Mouse (Mus musculus): ENCODE data around the gene Fgf12.

The Fgf12 gene

GRCm38 (mm10) chr16:28447114-28447455, 305.8 kb downstream of the Fgf12 start:
- no peak for DNase-seq

DNA sequence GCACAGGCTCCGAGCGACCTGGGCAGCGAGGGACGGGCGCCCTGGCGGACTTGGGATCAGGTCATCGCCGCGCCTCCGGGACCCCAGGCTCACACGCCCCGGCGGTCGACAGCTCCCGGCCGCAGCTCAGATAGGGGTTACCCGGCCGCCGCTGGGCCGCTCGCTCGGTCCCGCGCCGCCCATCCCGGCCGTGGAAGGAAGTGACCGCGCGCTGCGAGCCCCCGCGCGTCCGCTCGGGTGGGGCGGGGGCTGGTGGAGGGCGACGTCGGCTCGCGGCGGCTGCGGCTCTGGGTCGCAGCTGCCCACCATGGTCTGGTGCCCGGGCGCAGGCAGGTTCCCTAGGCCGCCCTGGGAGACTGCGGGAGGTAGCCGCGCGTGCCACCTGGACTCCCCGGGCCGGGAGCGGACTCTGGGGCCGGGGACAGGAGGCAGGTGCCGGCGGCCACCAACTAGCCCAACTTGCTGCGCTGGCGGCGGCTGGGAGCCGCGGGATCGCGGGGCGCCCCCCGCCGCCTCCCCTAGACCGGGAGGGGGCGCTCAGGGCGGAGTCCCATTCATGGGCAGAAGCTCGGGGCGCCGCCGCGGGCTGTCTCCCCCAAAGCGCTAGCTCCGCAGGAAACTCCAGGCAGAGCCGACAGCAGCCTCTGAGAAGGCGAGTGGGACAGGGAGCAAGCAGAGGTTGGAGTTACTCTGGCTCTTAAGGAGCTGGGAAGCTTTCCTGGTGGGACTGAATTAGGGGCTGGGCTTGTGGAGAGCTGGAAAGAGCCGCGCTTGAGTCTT, 306.3 kb downstream of the Fgf12 start:
- DNase-seq, result peak; percentile 4

- DNase-seq, result no peak
Observed at GRCm38 (mm10) chr16:28445800-28446333, 307.0 kb downstream of the Fgf12 start.

- peak; percentile 14 for DNase-seq
Observed at GRCm38 (mm10) chr16:28444993-28445799, 307.7 kb downstream of the Fgf12 start.

DNA sequence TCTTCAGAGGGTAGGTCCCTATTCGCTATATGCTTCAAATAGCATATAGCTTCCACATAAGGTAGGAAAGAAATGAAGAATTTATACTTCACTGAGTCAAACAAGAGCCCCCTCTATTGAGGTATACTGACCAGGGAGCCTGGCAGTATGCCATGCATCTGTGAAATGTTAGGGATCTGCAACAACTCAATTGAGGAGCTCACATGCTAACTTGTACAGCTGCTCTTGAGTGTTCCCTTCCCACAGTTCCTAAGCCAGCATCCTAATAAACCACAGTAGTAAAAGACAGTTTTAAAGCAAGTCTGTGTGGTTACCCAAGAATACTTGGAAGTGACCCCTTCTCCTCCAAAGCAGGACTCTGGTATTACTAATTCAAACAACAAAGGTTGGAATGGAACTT, 331.3 kb downstream of the Fgf12 start:
- no peak for DNase-seq

DNA sequence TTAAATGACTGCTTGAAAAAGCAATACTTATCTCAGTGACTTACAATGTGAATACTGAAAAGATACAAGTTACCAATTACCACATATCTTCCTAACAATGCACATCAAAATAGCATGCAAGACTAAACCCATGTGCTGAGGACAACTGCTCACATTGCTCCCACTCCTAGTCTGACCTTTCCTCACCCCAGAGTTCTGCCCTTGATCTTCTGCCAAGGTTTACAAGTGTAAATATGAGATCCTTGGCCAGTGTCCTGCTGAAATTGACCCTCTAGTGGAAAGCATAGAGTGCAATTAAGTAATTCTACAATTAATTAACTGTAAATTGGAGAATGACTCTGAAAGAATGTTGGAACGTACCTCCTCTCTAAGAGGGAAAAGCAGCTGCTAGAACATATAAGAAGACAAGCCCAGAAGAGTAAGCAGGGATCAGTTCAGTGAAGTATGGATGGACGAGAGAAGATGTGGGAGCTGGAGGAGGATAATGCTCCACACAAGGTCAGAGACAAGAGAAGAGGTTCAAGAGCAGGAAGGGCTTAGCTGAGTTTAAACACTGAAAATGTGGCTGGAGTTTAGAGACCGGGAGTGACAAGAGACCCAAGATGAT, 333.1 kb downstream of the Fgf12 start:
- peak; percentile 14 for DNase-seq

DNA sequence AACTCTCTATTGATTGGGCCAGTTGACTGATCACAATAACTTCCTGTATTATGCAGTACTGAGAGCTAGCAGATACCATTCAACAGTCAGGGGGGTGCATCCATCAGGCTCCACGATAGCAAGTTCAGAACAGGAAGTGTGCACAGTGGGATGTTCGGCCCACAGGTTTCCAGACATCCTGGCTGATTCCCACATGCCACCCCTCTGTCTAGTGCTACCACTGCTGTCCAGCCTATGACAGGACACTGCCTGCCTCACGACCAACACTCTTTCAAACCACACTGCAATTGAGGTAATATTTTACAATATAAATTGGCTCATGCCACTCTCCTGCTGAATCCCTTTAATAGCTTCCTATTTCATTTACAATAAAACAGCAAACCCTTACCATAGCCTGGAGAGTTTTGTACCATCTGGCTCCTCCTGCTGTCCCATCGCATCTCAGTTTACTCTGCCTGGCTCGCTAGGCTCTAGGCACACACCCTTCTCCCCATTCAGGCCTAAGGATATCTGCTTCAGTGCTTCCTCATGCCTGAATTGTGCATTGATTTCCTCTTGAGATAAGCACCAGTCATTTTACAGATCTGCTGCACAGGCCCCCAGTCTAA, 341.6 kb downstream of the Fgf12 start:
- DNase-seq, result no peak

DNA sequence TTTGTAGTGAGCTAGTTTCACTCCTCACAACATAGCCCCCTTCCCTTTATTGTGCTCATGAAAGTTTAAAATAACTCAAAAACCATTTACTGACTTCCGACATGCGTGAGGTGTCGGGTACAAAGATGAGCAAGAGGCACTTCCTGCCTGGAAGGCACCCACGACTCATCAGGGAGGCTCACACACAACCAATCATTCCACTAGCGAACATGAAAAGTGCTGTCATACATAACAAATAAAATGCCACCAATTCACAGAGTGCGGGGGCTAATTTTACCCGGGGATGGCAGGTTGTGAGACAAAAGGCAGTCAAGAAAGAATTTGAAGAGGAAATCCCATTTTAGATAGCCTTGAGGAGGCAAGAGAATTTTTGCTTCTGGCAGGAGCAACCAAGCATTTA, 344.6 kb downstream of the Fgf12 start:
- DNase-seq, result no peak

DNA sequence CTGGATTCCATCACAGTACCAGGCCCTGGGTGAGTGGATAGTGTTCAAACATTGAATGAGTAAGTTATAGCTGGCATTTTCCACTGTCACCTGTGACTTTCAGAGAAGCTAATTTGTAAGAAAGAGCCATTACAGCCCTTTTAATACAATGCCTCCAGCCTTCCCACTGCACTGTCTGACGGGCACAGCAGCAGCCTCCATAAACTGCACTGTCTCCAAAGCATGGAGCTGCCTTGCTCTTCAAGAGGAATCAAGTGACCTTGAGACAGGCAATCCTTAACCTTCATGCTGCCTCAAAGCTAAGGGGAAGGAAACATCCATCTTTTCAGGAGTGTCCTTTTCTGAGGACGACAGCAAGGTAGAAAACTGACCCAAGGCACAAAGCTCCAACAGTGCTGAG, 345.0 kb downstream of the Fgf12 start:
- no peak for DNase-seq

GRCm38 (mm10) chr16:28404156-28404555, 348.7 kb downstream of the Fgf12 start:
- DNase-seq, result no peak

- DNase-seq, result no peak
Observed at GRCm38 (mm10) chr16:28402701-28403100, 350.2 kb downstream of the Fgf12 start.

DNA sequence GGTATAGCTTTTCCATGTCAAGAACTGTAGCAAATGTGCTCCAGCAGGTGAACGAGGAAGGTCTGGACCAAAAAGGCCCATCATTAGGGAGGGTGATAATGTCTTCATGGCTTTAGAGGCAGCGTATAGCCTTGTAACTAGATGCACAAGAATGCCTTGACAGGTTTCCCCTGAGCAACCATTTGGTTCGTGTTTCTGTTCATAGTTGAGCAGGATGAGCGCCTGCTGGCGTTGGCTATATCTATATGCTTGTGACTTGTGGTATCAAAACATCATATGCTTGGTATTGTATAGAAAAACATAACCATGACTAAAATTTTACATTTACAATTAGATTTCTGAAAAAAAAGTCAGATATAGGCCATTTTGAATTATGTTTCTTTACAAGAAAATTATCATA, 361.6 kb downstream of the Fgf12 start:
- no peak for DNase-seq

- no peak for DNase-seq
Observed at GRCm38 (mm10) chr16:28389114-28389513, 363.8 kb downstream of the Fgf12 start.

GRCm38 (mm10) chr16:28374790-28375189, 378.1 kb downstream of the Fgf12 start:
- no peak for DNase-seq

GRCm38 (mm10) chr16:28373311-28373710, 379.6 kb downstream of the Fgf12 start:
- no peak for DNase-seq

DNA sequence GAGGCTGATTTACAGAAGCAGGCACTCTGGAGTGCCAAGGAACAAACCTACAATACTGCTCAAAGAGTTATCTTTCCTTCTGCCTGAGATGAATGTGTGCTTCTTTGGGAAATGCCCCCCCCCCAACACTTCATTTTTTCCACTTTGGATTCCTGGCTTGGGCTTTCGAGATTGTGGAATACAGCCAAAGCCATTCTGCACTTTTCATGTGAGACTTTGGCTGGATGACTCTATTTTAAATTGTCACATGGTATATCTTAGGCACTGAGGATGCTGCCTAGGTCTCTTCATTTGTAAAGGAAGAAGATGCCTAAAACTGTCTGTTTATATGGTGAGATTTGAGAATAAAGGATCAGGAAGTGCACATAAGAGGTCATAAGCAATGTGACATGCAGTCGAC, 402.2 kb downstream of the Fgf12 start:
- no peak for DNase-seq

DNA sequence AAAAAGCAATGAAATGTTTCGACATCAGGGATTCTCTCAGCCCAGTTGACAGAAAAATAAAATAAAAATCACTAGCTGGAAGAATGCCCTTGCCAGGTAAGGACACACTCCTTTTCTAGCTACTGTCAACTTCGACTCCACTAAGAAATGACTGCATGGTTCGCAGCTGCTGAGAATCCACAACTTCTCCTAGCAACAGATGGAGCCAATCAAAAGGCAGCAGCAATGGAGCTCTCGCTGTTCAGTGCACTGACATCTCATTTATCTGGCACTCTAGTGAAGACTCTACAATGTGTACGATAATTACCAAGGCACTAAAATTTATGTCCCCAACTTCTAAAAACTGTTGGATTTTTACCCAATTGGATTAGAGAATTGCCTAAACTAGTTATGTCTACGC, 407.5 kb downstream of the Fgf12 start:
- DNase-seq, result no peak

DNA sequence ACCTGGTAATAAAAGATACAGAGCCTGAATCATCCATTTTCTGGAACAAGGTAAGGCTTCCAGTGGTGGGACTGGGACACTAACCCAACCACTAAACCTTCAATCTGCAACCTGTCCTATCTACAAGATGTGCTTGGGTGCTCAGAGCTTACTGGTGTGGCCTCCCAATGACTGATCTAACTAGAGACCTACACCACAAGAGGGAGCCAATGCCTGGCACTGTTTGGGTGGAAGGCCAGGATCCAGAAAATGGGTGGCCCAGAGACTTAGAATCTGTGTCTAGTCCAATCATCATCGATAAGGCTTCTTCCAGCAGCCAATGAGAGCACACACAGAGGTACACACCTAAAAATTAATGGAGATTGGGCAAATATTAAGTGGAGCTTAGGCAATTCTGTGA, 414.9 kb downstream of the Fgf12 start:
- DNase-seq, result no peak

- DNase-seq, result no peak
Observed at GRCm38 (mm10) chr16:28336700-28337099, 416.2 kb downstream of the Fgf12 start.

GRCm38 (mm10) chr16:28335025-28335424, 417.8 kb downstream of the Fgf12 start:
- no peak for DNase-seq

- no peak for DNase-seq
Observed at GRCm38 (mm10) chr16:28323576-28323975, 429.3 kb downstream of the Fgf12 start.

GRCm38 (mm10) chr16:28311618-28312017, 441.2 kb downstream of the Fgf12 start:
- DNase-seq, result no peak

DNA sequence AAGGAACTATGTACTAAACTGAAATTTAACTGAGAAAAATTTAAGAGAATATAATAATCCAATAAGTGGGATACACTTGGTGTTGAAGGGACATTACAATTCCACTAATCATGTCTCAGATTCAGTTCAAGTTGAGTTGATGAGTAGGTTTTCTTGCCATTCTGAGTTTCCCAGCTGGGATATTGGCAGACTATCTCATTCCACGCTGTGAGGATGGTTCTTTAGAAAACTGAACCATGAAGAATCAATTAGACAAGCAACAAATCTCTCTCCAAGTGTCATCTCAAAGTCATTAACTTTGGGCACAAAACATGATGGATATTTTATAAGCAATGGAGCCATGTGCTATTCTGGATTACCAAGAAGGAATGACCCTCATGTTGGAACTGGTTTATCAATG, 449.0 kb downstream of the Fgf12 start:
- no peak for DNase-seq

Data from lung, postnatal 14 days (tissue).